Mouse (Mus musculus): ENCODE results near the gene Vrk1. TPM values are rescaled to one million over a fixed set of nuclear protein-coding genes. Genes with fewer than 3 reads are reported as not detected.

Gene Vrk1
- total RNA-seq, 2 experiments from 2014 or later: 33.5 to 37.9 TPM

- DNase-seq (ENCODE audit: low spot score in 2 of 2): no peak
Observed at GRCm38 (mm10) chr12:106046143-106046795, 36.2 kb downstream of the Vrk1 start.

DNA sequence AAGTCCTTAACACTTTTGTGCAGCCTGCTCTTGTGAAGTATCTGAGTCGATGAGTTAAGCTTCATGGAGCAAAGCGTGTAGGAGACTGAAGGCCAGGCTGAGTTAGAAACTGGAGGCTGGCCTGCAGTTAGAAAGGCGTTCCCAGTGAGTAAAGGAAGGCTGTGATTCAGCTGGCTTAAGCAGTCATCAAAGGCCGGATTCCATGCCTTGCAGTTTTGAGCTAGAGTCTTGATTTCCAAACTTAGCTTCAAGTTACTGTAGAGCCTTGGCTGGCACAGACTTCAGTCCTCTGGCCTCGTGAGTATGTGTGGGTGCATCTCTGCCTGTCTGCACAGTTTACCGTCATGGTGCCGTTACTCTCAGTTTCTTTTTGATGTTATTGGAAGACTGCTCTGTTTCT lies 42.2 kb downstream of the Vrk1 start:
- no peak for DNase-seq (ENCODE audit: low spot score in 2 of 2)

DNA sequence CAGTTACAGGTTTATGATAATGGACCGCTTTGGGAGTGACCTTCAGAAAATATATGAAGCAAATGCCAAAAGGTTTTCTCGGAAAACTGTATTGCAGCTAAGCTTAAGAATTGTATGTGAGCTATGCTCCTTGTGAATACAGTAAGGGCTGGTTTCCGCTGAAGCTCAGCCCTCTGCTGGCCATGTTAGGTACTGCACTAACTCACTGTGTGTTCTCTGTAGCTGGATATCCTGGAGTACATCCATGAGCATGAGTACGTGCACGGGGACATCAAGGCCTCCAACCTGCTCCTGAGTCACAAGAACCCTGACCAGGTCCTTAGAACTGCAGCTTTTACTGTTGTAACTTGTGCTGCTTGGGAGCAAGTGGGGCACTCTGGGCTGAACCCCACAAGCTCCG lies 45.8 kb downstream of the Vrk1 start:
- peak; percentile 54 to 65 for DNase-seq (ENCODE audit: low spot score in 2 of 2)

DNA sequence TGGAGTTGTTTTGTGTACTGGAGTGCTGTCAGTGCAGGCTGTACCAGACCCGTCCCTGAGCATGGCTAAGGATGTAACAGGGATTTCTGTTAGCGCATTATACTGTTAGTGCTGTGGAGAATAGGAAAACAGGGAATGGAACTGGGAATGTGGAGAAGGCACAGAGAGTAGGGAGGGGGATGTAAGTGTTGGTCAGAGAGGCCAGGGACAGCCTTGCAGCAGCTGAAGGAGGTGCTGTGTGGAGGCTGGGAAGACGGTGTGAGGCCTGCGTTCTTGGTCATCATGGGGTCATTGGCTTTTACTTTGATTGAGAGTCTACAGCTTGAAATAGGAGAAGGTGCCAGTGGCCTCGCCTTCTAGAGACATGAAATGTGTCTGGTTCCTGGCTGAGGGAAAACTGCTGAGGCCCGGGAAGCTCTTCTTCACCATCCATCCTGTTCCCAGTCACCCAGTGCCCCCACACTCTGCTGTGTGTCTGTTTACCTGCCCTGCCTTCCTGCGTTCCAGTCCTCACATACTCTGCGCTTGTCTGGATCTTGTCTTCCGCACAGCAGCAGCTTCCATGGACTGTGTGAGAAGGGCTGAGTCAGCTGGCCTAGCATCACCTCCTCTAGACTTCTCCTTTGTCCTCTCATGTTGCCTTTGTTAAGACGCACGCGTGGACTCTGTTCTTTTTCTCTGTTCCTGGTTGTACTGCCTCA lies 50.0 kb downstream of the Vrk1 start:
- DNase-seq (ENCODE audit: low spot score in 2 of 2): no peak

GRCm38 (mm10) chr12:106070434-106071155 lies 60.6 kb downstream of the Vrk1 start:
- DNase-seq (ENCODE audit: low spot score in 2 of 2): no peak

DNA sequence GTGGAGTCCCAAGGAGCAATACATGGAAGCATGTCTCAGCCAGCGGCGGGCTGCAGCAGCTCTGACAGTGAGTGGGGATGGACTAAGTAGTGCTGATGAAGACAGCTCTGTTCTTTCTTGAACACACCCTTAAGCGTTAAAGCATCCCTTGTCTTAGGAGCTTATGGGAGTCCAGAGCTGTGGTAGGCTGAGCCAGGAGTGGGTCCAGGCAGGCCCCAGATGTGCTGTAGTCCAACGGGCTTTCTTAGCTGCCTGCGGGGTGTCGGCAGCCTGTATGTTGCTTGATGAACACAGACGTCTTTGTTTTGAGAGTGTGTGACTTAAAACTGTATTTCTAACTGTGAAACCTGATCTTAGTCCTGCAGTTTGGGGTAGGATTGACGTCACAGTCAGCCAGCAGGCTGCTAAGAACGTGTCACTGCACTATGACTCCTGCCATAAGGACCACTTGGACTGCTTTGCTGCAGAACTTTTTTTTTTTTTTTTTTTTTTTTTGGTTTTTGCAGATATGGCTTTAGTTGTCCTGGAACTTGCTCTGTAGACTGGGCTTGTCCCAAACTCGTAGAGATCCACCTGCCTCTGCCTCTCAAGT lies 61.6 kb downstream of the Vrk1 start:
- no peak for DNase-seq (ENCODE audit: low spot score in 2 of 2)

DNA sequence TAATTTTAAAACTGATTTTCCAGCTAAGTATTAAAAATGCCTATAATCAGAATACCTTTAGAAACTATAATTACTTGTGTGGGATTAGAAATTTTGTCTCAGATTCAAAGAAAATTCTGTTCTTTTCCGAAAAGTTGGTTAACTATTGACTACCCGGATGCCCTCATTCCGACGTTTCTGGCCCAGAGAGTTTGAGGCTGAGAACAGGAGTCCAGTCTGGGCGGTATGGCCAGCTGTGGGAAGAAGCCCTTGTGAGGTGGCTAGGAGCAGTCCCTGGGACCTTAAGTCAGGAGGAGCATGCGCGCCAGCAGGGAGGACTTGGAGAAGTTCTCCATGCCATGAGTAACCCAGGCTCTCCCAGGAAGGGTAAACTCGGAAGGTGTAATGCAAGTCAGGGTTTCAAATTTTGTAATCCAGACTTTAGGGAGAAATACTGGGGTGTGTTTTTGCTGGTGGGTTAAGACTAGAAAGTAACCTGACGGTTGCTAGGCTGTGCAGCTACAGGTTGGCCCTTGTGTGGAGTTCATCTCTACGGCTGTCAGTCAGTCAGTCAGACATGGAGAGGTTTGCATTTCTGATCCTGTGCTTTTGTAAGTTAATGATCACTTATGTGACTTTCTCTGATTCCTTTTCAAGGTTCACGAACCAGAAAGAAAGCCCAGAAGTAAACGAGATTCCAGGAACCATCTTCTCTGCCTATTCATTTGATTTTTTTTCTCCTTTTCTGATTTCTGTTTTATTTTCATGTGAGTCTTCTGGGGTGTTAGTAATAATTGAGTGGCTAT lies 64.5 kb downstream of the Vrk1 start:
- no peak for DNase-seq (ENCODE audit: low spot score in 2 of 2)

- DNase-seq (ENCODE audit: low spot score in 2 of 2): no peak
Observed at GRCm38 (mm10) chr12:106076131-106076530, 66.1 kb downstream of the Vrk1 start.

DNA sequence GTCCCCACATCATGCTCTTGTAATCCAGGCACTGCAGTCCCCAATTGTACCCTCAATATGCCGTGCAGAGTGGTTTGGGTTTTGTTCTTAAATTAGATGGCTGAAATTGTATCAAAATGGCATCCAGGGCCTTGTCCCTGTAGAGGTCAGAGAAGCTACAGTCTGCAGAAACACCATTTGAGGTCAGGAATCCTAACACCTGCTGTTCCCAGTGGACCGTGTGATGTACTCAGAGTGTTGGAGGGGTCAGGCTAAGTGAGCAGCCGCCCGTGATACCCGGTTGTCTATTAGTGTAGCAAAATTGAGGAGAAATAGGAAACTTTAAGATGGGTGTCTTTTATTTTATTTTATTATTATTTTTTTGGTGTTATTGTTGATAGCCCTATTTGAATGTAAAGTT lies 70.5 kb downstream of the Vrk1 start:
- no peak for DNase-seq (ENCODE audit: low spot score in 2 of 2)

DNA sequence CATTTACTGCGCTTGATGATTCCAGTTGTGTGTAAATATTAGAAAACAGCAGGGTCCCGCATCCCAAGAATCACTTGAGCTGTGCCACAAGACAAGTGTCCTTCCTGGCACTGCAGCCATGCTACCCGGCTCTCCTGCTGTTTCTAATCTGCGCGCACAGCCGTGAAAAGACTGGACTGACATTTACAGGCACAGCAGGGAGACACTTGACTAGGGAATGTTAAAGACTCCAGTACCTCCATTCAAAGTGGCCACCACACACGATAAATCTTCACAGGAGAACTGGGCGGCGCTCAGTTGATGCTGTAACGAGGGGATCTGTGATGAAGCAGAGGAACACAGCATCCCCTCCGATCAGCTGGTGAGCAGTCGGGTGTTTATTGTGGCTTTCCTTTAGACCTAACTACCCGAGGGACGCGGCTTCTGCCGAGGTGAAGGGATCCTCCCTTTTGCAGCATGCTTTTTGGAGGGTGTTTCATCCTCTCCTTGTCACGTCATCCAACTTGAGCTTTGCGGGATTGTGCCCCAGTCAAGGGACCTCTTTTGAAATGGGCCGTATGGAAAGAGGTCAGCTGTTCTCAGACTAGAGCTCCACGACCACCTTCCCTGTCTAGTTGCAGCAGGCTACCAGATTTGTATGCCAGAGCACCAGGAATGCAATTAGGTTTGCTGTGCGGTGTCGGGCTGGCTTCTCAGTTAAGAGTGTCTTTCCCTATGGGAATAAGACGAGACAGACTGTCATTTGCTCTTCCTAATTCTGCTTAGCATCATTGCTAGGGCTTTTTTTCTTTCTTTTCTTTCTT lies 71.1 kb downstream of the Vrk1 start:
- no peak for DNase-seq (ENCODE audit: low spot score in 2 of 2)

GRCm38 (mm10) chr12:106081748-106082140 lies 71.7 kb downstream of the Vrk1 start:
- no peak for DNase-seq (ENCODE audit: low spot score in 2 of 2)

GRCm38 (mm10) chr12:106082191-106082957 lies 72.3 kb downstream of the Vrk1 start:
- no peak for DNase-seq (ENCODE audit: low spot score in 2 of 2)

- no peak for DNase-seq (ENCODE audit: low spot score in 2 of 2)
Observed at GRCm38 (mm10) chr12:106082958-106083381, 72.9 kb downstream of the Vrk1 start.

DNA sequence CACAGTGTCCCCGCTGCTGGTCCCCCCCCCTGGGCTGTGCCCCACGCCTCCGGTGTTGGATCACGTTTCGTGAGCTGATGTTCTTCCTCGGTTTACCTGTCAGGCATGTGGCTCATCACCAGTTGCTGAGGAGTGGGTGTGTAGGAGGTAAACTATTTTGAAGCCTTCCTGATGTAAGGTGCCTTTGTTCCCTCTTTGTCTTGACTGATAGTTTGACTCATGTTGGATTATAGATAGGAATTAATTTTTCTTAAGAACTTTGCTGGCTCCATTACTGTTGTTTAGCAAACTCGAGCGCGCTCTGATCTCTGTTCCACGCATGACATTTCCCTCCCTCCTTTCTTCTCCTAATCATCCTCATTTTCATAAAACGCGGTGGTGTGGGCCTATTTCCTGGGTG lies 74.1 kb downstream of the Vrk1 start:
- DNase-seq (ENCODE audit: low spot score in 2 of 2): no peak

DNA sequence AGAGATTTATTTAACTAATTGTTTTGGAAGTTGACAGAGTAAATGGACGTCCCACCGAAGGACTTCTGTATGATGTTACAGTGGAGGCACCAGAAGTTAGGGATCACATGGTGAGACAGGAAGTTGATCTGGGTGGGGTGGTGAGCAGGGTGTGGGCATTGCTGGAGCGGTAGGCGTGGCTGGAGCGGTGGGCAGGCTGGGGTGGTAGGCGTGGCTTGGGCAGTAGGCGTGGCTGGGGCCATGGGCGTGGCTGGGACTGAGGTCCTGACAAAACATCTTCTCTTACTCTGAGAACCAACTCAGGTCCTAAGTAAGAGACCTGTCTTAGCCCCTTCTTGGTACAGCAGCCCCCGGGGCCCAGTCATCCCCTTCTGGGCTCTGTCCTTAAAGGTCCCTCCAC lies 84.8 kb downstream of the Vrk1 start:
- no peak for DNase-seq (ENCODE audit: low spot score in 2 of 2)

GRCm38 (mm10) chr12:106102003-106102402 lies 92.0 kb downstream of the Vrk1 start:
- DNase-seq (ENCODE audit: low spot score in 2 of 2): no peak

DNA sequence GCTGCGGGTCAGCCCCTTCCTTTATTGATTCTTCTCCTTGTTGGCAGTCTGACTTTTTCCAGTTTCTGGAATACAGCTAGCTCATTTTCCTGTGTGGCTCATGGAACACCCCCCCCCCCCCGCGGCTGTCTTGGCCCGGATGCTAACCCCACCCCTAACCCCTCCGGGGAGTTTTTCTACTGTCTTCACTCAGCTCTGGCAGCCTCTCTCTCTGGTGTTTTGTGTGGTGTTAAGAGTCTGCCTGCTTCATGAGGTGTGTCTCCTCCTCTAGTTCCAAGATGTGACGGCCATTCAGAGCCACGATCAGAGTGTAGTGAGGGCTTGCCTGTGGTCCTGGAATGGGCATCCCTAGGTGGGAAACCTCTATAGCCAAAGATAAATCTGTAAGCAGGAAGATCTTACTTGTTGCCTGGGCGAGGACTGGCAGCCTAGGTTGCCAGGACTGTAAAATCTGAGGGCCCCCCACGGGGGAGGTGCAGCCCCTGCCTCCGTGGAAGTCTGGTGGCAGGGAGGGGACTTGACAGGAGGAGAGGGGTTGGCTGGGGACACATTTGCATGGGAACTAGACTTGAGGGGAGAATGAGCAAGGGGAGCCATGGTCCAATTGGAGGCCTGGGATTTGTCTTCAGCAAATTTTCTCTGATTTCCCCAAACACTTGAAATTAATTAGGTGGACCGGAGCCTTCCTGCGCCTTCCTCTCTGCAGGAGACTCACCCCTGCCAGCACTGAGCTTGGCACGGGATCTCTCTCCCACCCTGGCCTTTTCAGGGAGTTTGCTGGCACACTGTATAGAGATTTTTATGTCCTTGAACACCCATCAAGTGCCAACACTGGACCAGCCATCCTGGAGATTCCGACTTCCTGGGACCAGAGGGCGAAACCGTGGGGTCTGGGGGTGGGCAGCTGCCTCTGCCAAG lies 93.0 kb downstream of the Vrk1 start:
- no peak for DNase-seq (ENCODE audit: low spot score in 2 of 2)

DNA sequence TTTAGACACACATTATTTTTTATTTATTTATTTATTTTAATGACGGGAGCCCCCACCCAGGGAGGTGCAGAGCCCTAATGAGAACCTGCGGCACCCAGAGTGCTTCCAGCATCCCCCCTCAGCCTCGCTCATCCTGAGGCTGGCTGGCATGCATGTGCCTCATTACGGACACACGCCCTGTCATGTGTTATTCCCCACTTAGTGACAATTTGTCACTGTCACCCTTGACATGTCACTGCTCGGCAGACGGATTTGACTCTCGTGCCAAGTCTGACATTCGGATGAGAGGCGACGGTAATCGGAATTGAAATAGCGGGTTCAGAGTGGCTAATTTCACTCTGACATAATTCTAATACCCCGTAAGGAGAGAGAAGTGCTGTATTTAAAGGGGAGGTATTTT lies 97.2 kb downstream of the Vrk1 start:
- DNase-seq (ENCODE audit: low spot score in 2 of 2): no peak
